Mouse (Mus musculus): ENCODE measurements around the gene Slit3.

- TF ChIP-seq EP300 (IDR thresholded peaks at IDR 0.05; ENCODE audit: low read depth) (no peak), CTCF (IDR thresholded peaks at IDR 0.05; ENCODE audit: low read depth) (no peak)
These were observed 197.5 kb downstream of the Slit3 start for GRCm38 (mm10) chr11:35318433-35319020.

Measured in liver, embryonic 14.5 days (tissue).